Mouse (Mus musculus): ENCODE measurements around the gene Mob4. TPM values are rescaled to one million over a fixed set of nuclear protein-coding genes. Genes with fewer than 3 reads are reported as not detected.
A peak's percentile ranks its signal among the peaks of the same experiment; 100 is the strongest.

The Mob4 gene
- polyA plus RNA-seq, 3 experiments from 2014 or later: 121 to 136 (median 133) TPM

GRCm38 (mm10) chr1:55186592-55187210 is 55.7 kb downstream of the Mob4 start:
- no peak for ATAC-seq

- ATAC-seq: no peak
These were observed 61.0 kb downstream of the Mob4 start for GRCm38 (mm10) chr1:55192015-55192414.

DNA sequence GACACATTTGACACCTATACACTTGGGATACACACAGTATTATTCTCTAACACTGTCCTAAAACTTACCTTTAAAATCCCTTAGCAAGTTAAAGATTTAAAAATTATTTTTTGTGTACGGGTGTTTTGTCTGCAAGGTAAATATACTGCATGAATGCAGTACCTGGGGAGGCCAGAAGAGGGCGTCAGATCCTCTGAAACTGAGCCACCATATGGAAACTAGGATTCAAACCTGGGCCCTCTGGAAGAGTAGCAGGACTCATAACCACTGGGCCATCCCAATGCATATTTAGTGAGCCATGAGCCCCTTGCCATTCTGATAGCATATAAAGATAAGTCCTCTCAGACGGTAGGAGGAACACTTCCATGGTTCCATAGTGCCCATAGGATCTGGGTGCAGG is 61.8 kb downstream of the Mob4 start:
- peak; percentile 41 for ATAC-seq

GRCm38 (mm10) chr1:55193316-55193715 is 62.3 kb downstream of the Mob4 start:
- no peak for ATAC-seq

GRCm38 (mm10) chr1:55194064-55194915 is 63.3 kb downstream of the Mob4 start:
- ATAC-seq: no peak

DNA sequence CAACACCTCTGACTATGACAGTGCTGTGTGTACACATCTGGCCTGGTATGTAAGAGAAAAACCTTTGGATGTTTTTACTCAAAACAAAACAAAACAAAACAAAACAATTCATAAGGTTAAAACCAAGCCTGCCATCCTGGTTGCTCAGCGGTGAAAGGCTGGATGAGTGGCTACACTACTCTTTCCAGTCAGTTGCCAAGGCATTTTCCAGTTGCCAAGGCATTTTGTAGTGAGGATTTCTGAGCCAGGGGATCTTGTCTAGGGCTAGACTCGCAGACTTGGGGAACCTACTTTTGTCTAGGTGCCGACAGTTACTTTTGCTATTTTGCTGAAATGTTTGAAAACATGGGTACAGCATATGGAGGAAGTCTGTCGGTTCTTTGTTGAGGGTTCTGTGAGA is 64.0 kb downstream of the Mob4 start:
- no peak for ATAC-seq

- ATAC-seq: peak; percentile 48
These were observed 65.4 kb downstream of the Mob4 start for GRCm38 (mm10) chr1:55196327-55197003.

DNA sequence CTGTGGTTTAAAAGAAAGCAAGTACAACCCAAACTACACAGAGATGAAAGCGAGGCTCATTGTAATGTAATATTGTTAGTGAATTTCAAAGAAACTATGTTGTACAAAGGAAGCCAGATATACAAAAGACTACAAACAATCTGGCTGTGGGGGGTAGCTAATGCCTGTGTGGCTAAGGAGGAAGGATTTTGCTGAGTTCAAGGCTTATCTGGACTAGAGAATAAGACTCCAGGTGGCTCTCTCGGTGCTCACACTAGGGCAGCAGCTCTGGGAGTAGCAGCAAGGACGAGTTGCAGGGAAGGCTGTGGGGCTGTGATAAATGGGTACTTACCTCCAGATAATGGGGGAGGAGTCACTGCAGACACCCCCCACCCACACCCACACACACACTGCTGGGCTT is 67.7 kb downstream of the Mob4 start:
- ATAC-seq: no peak

DNA sequence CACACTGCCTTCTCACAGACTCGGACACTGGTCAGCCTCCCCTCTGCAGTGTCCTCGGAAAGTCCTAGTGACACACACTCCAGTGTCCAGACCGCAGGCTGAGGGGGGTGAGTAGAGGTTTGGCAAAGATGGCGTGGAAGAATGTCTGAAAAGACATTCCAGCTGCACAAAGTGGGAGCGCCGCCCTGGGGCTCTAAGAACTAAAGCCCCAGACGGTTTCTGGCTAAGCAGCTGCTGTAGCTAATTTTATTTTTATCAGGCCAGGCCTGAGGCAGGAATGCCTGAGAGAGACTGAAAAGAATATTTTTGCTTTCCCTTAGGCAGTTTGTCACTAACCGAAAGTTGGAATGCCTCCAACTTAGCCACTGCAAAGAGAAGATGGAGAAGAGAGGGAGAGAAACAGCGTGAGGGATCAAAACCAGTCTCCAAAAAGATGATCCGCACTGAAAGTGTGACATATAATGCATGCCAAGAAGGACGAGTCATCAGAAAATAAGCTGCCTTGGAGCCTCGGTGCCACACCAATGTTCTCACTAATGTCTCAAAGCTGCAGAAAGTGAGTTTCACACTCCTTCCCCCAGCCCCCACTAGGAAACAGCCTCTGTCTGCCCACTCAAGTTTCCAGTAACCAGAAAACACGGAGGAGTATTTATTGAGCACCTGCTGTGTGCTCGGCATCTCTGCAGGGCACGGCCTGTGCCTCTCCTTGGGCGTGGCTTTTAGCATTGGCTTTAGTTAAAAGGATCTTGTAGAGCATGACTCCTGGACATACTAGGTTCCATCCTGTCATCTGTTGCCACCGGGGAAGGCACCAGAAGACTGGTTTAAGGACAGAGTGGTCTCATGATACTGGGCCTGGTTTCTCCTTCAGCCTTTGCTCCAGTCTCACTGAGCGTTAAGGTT is 71.1 kb downstream of the Mob4 start:
- no peak for ATAC-seq

Other genes starting within 250 kb of the Mob4 start
- gene Ankrd44, start 204.8 kb upstream of the Mob4 start, polyA plus RNA-seq (2017; shearing (Covaris generic)): 100 to 1,000 TPM; 141 to 193 (median 187) TPM
- 100 to 1,000 TPM; 408 to 502 (median 410) TPM for gene Sf3b1, start 103.8 kb upstream of the Mob4 start, polyA plus RNA-seq (2017; shearing (Covaris generic))
- gene Coq10b, start 78.5 kb upstream of the Mob4 start, polyA plus RNA-seq (2017; shearing (Covaris generic)): 10 to 100 TPM; 14.6 to 22.7 (median 17.0) TPM
- gene Hspe1, start 43.1 kb upstream of the Mob4 start, polyA plus RNA-seq (2017; shearing (Covaris generic)): 100 to 1,000 TPM; 172 to 181 (median 174) TPM
- 100 to 1,000 TPM; 129 to 226 (median 154) TPM for gene Hspd1, start 43.0 kb upstream of the Mob4 start, polyA plus RNA-seq (2017; shearing (Covaris generic))
- 1 to 10 TPM; 1.4 to 4.8 (median 3.6) TPM for gene Rftn2, start 95.6 kb downstream of the Mob4 start, polyA plus RNA-seq (2017; shearing (Covaris generic))
- gene Mars2, start 105.9 kb downstream of the Mob4 start, polyA plus RNA-seq (2017; shearing (Covaris generic)): 1 to 10 TPM; 2.1 to 3.5 (median 3.1) TPM
- 1 to 10 TPM in 1 of 3 experiments, under 1 TPM in 1, not detected in 1; 0.70 to 1.0 TPM for gene Boll, start 232.2 kb downstream of the Mob4 start, polyA plus RNA-seq (2017; shearing (Covaris generic))